Mouse (Mus musculus) ES-E14 (cell line): ENCODE data around the gene Wdr62.

Experiments used
- MAFK ChIP-seq: IDR thresholded peaks from 2 replicates; pipeline ENCODE4 v1.6.1; 2014; ENCODE audit warnings: mild to moderate bottlenecking, low read depth, low read length, inconsistent platforms; ENCODE audit not compliant: insufficient read depth
- ZNF384 ChIP-seq: IDR thresholded peaks from 2 replicates; pipeline ENCODE4 v1.6.1; 2012; ENCODE audit warnings: low read depth, low read length, inconsistent platforms

DNA sequence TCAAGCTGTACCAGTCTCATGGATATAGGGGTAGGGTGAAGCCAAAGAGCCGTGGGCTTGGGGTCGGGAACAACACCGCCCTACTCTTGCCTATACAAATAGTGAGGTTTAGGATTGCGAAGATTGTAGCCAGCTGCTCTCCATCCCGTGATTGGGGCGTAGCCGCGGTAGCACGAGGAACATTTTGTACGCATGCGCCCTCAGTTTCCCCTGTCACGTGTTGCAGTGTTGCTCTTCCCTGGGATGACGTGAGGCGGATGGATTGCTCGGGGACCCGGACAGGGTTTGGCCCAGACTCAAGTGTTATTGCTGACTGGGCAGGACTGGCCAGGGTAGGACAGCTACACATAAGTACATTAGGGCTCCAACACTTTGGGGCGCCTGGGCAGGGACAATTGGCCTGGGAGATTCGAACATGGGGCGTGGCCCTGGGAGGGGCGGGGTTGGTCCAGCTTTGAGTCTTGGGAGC lies 485 bp upstream of the Wdr62 start:
- TF ChIP-seq ZNF384, result no peak
- TF ChIP-seq MAFK, result peak; percentile 97
